Mouse (Mus musculus) megakaryocyte, embryonic 14.5 days (primary cell): Measurements from ENCODE around the gene Pip4k2c. TPM values are rescaled to one million over a fixed set of nuclear protein-coding genes. Genes with fewer than 3 reads are reported as not detected.

Experiments used
- H3K27me3 ChIP-seq: replicated peaks from 2 replicates; pipeline ENCODE3; 2012; ENCODE audit warnings: inconsistent platforms
- H3K36me3 ChIP-seq: replicated peaks from 2 replicates; pipeline ENCODE3; 2012; ENCODE audit warnings: low read length, inconsistent platforms, mixed read lengths
- H3K4me1 ChIP-seq: 2 replicates; pipeline ENCODE4 v1.6.1; 2012; ENCODE audit warnings: inconsistent platforms
- H3K4me3 ChIP-seq: replicated peaks from 2 replicates; pipeline ENCODE3; 2012; ENCODE audit warnings: moderate library complexity, mild to moderate bottlenecking, inconsistent platforms
- H3K9me3 ChIP-seq: 2 replicates; pipeline ENCODE4 v1.6.1; 2012; ENCODE audit warnings: inconsistent platforms
- FLI1 ChIP-seq: IDR thresholded peaks from 2 replicates; pipeline ENCODE4 v1.6.1; 2012; ENCODE audit warnings: low read length, inconsistent platforms, mixed read lengths
- GATA1 ChIP-seq: IDR thresholded peaks from 3 replicates; pipeline ENCODE4 v1.6.1; 2012; ENCODE audit warnings: mixed read lengths, low read length, inconsistent platforms, borderline replicate concordance
- polyA plus RNA-seq: library from polyadenylated mRNA; stranded (reverse); fragments of >175 nt; gene quantifications from 2 replicates; pipeline ENCODE4 v1.2.3, GENCODE M21; 2012; ENCODE audit warnings: low replicate concordance; ENCODE audit not compliant: insufficient read depth

The Pip4k2c gene
- polyA plus RNA-seq, 1 experiment, result 19.6 TPM

DNA sequence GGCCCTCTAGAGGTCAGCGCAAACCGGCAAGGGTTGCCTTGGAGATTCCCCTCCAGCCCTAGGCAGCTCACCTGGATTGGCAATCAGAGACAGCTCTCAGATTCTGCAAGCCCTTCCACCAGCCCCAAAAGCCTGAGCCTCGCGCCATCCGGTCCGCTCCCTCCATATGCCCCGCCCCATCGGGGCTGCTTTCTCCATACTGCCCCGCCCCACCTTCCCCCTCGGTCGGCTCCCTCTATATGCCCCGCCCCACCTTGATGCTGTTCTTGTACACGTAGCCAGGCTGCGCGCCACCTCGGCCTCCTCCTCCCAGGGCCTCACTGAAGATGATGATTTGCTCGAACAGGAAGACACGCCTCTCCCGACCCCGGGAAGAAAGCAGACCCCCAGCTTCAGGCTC lies 27.6 kb downstream of the Pip4k2c start:
- H3K36me3 ChIP-seq, result no peaks in the 10 kb centered on the region
- peaks cover 11% of the 10 kb centered on the region for H3K9me3 ChIP-seq
- peaks cover 46% of the 10 kb centered on the region for H3K4me1 ChIP-seq
- H3K4me3 ChIP-seq, result no peak overlapping the region
- peaks cover 98% of the 10 kb centered on the region for H3K27me3 ChIP-seq
- TF ChIP-seq GATA1 (no peak), FLI1 (no peak)

DNA sequence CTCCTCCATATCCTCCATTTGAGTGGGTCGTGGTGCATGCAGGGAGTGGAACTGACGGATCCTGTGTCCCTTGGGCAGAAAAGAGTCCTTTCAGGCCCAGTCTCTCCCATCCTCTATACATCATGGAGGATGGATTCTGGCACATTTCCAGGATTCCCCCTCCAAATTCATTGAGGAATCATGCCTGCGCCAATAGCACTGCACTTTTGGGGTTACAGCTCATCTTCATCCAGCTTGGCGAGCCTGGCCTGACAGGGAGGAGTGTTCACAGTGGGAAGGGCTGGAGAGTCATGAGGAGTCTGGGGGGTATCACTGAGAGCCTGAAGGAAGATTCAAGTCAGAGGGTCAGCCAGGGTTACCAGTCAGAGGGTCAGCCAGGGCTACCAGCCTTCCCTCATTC lies 28.8 kb downstream of the Pip4k2c start:
- Histone ChIP-seq H3K27me3 (peaks cover 98% of the 10 kb centered on the region), H3K36me3 (no peaks in the 10 kb centered on the region), H3K4me3 (no peak overlapping the region), H3K9me3 (peaks cover 11% of the 10 kb centered on the region), H3K4me1 (peaks cover 49% of the 10 kb centered on the region)
- TF ChIP-seq FLI1, result no peak
- TF ChIP-seq GATA1, result no peak

DNA sequence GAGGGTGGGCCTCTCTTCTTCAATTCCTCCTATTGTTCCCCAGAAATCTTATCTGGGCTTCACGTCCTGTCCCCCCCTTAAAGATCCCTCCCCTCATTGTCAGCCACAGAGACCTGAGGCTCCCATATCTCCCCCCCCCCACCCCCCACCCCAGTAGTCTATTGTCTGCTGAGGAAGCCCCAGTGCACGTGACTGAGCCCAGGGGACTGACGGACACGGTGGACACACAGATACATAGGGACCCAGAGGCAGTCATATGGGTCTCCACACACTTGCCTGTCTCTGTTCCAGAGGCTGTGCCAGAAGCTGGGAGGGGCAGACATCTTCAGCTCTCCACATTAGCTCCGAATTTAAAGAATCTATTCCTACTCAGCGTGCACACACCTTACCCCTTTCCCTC lies 29.8 kb downstream of the Pip4k2c start:
- peaks cover 96% of the 10 kb centered on the region for H3K27me3 ChIP-seq
- peaks cover 2% of the 10 kb centered on the region for H3K9me3 ChIP-seq
- H3K4me1 ChIP-seq, result peaks cover 60% of the 10 kb centered on the region
- TF ChIP-seq GATA1, result no peak
- TF ChIP-seq FLI1, result no peak
- no peak overlapping the region for H3K4me3 ChIP-seq
- no peaks in the 10 kb centered on the region for H3K36me3 ChIP-seq

DNA sequence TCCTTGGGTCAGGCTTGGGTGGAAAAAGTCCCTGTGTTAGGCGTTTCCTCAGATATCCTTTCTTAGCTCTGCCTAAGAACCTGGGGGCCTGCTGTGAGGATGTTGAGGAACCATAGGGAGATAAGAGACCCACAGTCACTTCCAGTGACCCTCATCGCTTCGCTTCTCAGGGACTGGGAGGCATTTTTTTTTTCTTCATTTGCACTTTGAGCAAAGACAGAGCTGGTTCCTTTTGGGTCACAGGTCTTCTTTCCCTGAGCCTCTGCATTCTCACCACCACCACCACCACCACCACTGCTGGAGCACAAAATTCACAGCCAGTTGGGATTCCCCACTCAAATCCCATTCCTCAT lies 30.7 kb downstream of the Pip4k2c start:
- Histone ChIP-seq H3K36me3 (no peaks in the 10 kb centered on the region), H3K9me3 (no peaks in the 10 kb centered on the region), H3K4me3 (no peak overlapping the region), H3K27me3 (peaks cover 97% of the 10 kb centered on the region), H3K4me1 (peaks cover 67% of the 10 kb centered on the region)
- no peak for TF ChIP-seq GATA1
- TF ChIP-seq FLI1, result no peak

DNA sequence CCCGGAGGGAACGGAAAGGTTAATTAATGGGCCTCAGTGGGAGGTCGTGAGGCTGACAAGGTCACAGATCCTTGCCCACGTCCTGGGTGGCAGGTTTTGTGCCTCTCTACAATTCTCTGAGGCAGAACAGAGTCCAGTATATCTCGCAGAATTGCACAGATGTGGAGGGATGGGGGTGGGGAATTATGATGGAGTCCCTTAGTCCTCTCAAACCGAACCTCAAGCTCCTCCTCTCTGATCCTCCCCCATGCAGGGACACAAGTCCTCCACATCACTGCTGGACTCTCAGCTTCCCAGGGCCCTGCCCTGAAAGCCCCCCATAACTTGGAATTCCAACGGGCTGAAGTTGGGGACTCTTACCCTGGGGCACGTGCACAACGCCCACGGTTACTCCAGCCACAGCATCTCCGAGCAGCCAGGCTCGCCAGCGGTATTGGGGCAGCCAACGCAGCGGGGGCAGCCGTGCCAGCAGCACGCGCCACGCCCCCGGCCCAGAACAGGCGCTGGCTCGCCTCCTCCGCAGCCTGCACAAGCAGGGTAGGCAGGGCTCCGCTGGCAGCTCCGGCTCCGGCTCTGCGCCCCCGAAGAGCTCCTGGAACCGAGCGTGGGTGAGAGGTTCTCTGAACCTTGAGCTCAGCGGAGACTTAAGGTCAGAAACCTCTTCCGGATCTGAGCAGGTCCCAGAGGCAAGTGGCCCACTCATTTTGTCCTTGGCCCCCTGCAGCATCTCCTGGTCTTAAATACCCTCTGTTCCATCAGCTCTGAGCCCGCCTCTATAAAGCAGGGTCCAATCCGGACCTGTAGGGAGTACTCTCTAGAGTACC lies 31.3 kb downstream of the Pip4k2c start, which contains the start of gene Slc26a10:
Gene Slc26a10 (minus strand): TSS at position 775 of the 824 bp plus-strand sequence.
- Histone ChIP-seq H3K27me3 (peaks cover 93% of the 10 kb centered on the region), H3K9me3 (no peaks in the 10 kb centered on the region), H3K4me1 (peaks cover 67% of the 10 kb centered on the region), H3K4me3 (peak within 1 kb of the TSS; percentile 80), H3K36me3 (no peaks in the 10 kb centered on the region)
- TF ChIP-seq GATA1 (no peak), FLI1 (no peak)

DNA sequence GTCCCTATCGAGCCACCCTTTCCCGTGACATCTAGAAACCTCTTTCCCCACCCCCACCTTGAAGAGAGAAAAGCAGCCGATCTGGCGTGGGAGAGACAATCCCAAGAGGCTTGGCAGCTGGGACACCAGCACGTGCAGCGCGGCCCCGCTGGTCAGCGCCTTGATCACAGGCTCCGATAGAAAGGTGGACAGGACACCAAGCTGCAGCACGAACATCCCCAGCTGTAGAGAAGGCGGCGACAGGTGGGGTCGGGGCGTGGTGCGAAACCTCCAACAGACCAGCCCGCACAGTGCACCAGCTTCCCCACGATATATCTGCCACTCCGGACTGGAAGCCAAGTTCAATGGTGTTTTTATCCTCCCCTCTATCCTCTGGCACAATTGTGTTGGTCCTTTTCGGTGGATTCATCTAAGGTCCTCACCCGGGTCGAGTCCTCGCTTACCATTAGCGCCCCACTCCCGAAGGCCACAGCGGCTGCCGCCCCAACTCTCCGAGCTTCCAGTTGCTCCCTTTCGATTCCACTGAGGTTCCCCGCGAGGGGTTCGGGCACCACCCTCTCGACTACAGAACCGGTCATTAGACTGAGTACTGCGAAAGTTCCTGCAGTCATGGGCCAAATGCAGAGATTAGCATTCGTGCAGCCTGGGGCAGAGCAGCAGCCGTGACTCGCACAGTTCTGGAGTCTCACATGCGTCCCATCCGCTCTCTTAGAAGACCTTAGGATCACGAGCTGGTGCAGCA lies 32.9 kb downstream of the Pip4k2c start:
- TF ChIP-seq FLI1, result no peak
- TF ChIP-seq GATA1, result no peak
- Histone ChIP-seq H3K9me3 (no peaks in the 10 kb centered on the region), H3K27me3 (peaks cover 86% of the 10 kb centered on the region), H3K4me3 (peak overlapping the region; percentile 92), H3K4me1 (peaks cover 60% of the 10 kb centered on the region), H3K36me3 (peaks cover 6% of the 10 kb centered on the region)

DNA sequence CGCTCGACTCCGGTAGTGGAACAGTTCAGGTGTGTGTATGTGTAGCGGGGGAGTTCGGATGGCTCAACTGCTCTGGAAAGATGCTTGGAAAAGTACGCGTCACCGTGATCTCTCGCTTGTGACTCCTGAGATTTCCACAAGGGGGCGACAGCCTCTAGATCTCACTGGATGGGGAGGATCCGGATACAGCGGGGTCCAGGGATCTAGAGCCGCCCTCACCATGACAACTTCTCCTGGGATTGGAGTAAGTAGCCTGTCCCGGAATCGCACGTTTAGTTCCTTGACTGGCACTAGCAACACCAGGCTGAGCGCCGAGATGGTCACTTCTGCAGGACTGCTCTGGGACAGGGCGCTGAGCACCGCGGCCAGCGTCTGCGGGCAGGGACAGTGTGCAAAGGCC lies 33.7 kb downstream of the Pip4k2c start:
- peaks cover 13% of the 10 kb centered on the region for H3K36me3 ChIP-seq
- TF ChIP-seq GATA1 (no peak), FLI1 (no peak)
- peaks cover 56% of the 10 kb centered on the region for H3K4me1 ChIP-seq
- H3K4me3 ChIP-seq, result peak overlapping the region; percentile 92
- no peaks in the 10 kb centered on the region for H3K9me3 ChIP-seq
- peaks cover 81% of the 10 kb centered on the region for H3K27me3 ChIP-seq

DNA sequence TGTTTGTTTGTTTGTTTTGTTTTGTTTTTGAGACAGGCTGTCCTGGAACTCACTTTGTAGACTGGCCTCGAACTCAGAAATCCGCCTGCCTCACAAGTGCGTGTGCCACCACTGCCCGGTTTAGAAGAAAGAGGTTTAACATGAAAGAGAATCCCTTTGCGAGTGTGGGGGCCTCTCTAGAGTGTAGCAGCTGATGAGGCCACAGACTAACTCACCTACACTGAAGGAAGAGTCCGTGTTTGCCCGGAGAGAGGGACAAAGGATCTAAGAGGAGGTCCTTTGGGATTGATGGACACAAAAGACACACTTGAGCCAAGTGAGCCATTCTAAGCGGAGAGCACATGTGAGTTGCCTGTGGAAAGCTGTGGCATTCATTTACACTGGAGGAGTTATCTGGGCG lies 34.1 kb downstream of the Pip4k2c start:
- no peak for TF ChIP-seq FLI1
- TF ChIP-seq GATA1, result no peak
- Histone ChIP-seq H3K4me3 (peak overlapping the region; percentile 92), H3K27me3 (peaks cover 76% of the 10 kb centered on the region), H3K4me1 (peaks cover 56% of the 10 kb centered on the region), H3K36me3 (peaks cover 16% of the 10 kb centered on the region), H3K9me3 (no peaks in the 10 kb centered on the region)

DNA sequence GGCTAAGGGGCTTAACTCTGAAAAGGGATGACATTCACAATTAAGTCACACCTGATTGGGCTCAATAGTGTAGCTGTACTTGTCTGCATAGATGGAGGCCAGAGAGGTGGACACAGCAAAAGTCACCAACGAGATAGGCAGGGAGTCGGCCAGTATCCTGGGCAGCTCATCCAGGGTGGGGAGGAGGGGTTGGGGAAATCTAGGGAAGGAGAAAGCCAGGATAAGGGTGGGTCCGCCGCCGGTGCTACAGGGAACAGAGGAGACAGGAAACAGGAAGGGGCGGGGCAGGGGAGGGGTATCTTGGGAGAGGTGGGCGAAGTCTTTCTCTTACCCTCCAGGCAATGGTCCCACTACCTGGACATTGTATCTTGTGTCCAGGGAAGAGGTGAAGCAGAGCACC lies 34.6 kb downstream of the Pip4k2c start:
- Histone ChIP-seq H3K4me3 (peak overlapping the region; percentile 81), H3K27me3 (peaks cover 71% of the 10 kb centered on the region), H3K36me3 (peaks cover 20% of the 10 kb centered on the region), H3K4me1 (peaks cover 56% of the 10 kb centered on the region), H3K9me3 (no peaks in the 10 kb centered on the region)
- TF ChIP-seq FLI1 (no peak), GATA1 (no peak)

DNA sequence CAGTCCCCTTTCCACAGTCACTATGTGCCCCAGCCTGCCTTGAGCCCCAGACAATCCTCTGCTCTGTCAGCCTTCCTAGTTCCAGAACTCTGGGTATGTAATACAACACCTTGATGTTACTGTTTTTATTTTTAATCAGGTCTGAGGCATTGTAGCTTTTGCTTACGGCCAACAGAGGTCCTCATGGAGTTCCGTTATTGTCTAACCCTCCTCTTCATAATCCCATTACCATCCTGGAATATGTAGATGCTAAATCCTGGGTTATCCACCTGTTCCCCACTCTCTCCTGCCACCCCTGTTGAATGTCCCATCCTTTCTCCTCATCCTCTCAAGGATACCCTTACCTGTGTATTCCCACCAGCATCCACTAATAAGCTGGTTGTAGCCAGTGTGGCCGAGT lies 35.2 kb downstream of the Pip4k2c start:
- no peaks in the 10 kb centered on the region for H3K9me3 ChIP-seq
- peaks cover 26% of the 10 kb centered on the region for H3K36me3 ChIP-seq
- peaks cover 55% of the 10 kb centered on the region for H3K4me1 ChIP-seq
- H3K27me3 ChIP-seq, result peaks cover 67% of the 10 kb centered on the region
- no peak for TF ChIP-seq FLI1
- TF ChIP-seq GATA1, result no peak
- no peak overlapping the region for H3K4me3 ChIP-seq

DNA sequence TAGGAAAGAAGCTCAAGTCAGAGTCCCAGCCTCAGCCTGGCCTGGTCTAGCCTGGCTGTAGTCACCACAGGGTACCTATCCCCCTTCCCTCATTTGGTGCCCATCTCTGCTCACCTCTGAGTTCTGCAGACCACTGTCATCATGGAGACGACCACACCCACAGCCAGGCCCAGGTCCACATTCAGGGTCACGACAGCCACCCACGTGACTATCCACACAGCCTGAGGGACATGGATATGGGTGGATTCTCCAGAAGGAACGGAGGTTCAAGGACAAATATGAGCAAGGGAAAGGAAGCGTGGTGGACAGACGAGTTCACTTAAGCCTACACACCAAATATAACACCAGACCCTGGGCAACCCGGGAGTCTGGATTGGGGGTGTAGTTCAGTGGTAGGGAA lies 37.2 kb downstream of the Pip4k2c start:
- Histone ChIP-seq H3K9me3 (no peaks in the 10 kb centered on the region), H3K36me3 (peaks cover 44% of the 10 kb centered on the region), H3K4me1 (peaks cover 48% of the 10 kb centered on the region), H3K27me3 (peaks cover 46% of the 10 kb centered on the region), H3K4me3 (no peak overlapping the region)
- TF ChIP-seq FLI1, result no peak
- TF ChIP-seq GATA1, result no peak
